Mouse (Mus musculus) kidney, postnatal 25 days (tissue): ENCODE results near the gene Raly.

Source experiments
- DNase-seq, 2 experiments: peaks; one replicate each; pipeline ENCODE4 v3.0.0; 2021; ENCODE audit warnings: mixed read lengths in 2 of 2

Raly gene

GRCm38 (mm10) chr2:154790656-154791483, at the start of gene Raly, which contains the start of gene a:
Raly (plus strand) TSS chr2:154791096.
a (plus strand) TSS chr2:154791402.
- peak; percentile 97 to 100 for DNase-seq

- DNase-seq = no peak
Measured at GRCm38 (mm10) chr2:154742911-154743819, 47.7 kb upstream of the Raly start.

- DNase-seq = no peak
Measured at GRCm38 (mm10) chr2:154743915-154744314, 47.0 kb upstream of the Raly start.

- no peak for DNase-seq
Measured at GRCm38 (mm10) chr2:154748383-154748782, 42.5 kb upstream of the Raly start.

GRCm38 (mm10) chr2:154749046-154750036, 41.6 kb upstream of the Raly start:
- peak in 1 of 2 experiments; percentile 22 for DNase-seq

GRCm38 (mm10) chr2:154751924-154752323, 39.0 kb upstream of the Raly start:
- DNase-seq = peak in 1 of 2 experiments; percentile 28

GRCm38 (mm10) chr2:154754068-154754560, 36.8 kb upstream of the Raly start:
- no peak for DNase-seq

GRCm38 (mm10) chr2:154755791-154756190, 35.1 kb upstream of the Raly start:
- DNase-seq = no peak

GRCm38 (mm10) chr2:154757691-154758090, 33.2 kb upstream of the Raly start:
- DNase-seq = no peak

- DNase-seq = no peak
Measured at GRCm38 (mm10) chr2:154758454-154758853, 32.4 kb upstream of the Raly start.

GRCm38 (mm10) chr2:154763226-154763625, 27.7 kb upstream of the Raly start:
- DNase-seq = no peak

- DNase-seq = no peak
Measured at GRCm38 (mm10) chr2:154764828-154765497, 25.9 kb upstream of the Raly start.

- DNase-seq = no peak
Measured at GRCm38 (mm10) chr2:154765554-154766008, 25.3 kb upstream of the Raly start.

- no peak for DNase-seq
Measured at GRCm38 (mm10) chr2:154767051-154767450, 23.8 kb upstream of the Raly start.

GRCm38 (mm10) chr2:154769930-154770329, 21.0 kb upstream of the Raly start, which contains the start of gene Gm14214:
Gm14214 (minus strand) TSS chr2:154770030.
- DNase-seq = no peak

GRCm38 (mm10) chr2:154771604-154772003, 19.3 kb upstream of the Raly start:
- DNase-seq = no peak

GRCm38 (mm10) chr2:154774032-154774431, 16.9 kb upstream of the Raly start:
- peak in 1 of 2 experiments; percentile 17 for DNase-seq

- no peak for DNase-seq
Measured at GRCm38 (mm10) chr2:154776496-154776895, 14.4 kb upstream of the Raly start.

- no peak for DNase-seq
Measured at GRCm38 (mm10) chr2:154779648-154780047, 11.2 kb upstream of the Raly start.

GRCm38 (mm10) chr2:154782361-154782760, 8.5 kb upstream of the Raly start:
- peak in 1 of 2 experiments; percentile 65 for DNase-seq
